Mouse (Mus musculus) spleen, embryonic (tissue): ENCODE data around the gene Sirpa.

Source experiments
- CTCF ChIA-PET: fragments of 350-600 bp; sonication (Branson Sonifier 250); formaldehyde crosslinking; loops from one replicate; lab custom pipeline; 2022; lab: Charles Lee

Sirpa gene

GRCm38 (mm10) chr2:129604032-129604431, 11.4 kb downstream of the Sirpa start:
- CTCF ChIA-PET: interaction anchor here (0.6 kb wide), 1 partner anchor 60 kb away, joined by 5 read pairs; no protein-coding TSS in a partner anchor

GRCm38 (mm10) chr2:129605816-129606215, 13.2 kb downstream of the Sirpa start:
- CTCF ChIA-PET: no interaction called here

DNA sequence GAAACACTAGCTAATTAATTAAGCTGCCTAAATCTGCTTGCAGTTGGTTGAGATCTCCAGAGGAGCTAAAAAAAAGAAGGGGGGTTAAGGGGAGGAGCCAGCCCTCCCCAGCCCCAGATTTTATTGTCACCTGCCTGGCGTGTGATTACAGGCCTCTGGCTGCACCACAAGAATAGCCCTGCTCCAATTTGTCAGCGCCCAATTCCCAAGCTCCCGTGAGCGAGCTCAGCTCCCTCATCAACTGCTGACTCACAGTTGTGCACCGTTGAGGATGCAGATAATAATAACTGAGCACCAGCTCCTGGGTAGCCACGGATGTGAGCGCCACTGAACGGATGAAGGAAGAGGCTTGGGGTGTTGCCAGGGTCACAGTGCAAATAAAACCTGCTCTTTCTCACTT, 13.6 kb downstream of the Sirpa start:
- CTCF ChIA-PET: no interaction called here

GRCm38 (mm10) chr2:129606899-129607298, 14.3 kb downstream of the Sirpa start:
- CTCF ChIA-PET: no interaction called here

GRCm38 (mm10) chr2:129613971-129614370, 21.3 kb downstream of the Sirpa start:
- CTCF ChIA-PET: no interaction called here

DNA sequence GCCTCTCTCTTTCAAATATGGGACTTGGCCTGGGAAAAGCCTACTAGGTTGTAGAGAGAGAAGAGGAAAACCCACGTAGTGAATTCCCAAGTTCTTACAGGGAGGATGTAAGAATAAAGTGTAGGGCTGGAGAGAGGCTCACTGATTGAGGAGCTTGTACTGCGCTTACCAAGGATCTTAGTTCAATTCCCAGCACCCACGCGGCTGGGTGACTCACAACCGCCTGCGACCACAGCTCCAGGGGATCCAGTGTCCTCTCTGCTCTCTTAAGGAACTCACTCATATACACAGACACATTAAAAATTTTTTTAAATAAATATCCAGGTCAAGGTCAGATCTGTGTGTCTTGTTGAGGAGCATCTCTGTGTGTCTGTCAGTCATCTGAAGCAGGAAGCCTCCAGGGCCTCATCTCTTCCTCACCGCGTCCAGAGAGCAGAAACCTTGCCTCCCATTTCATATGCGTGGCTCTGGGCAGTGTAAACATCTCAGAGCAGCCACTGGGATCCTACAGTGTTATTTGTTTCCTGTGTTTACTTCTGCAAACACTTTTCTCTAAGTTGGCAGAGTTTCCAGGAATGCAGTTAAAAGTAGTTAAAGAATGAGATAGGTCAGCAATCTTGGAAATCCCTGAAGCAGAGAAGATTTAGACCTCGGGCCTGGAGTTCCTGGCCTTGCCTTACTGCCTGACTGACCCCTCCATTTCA, 22.0 kb downstream of the Sirpa start:
- CTCF ChIA-PET: no interaction called here

GRCm38 (mm10) chr2:129620148-129620547, 27.5 kb downstream of the Sirpa start:
- CTCF ChIA-PET: no interaction called here

DNA sequence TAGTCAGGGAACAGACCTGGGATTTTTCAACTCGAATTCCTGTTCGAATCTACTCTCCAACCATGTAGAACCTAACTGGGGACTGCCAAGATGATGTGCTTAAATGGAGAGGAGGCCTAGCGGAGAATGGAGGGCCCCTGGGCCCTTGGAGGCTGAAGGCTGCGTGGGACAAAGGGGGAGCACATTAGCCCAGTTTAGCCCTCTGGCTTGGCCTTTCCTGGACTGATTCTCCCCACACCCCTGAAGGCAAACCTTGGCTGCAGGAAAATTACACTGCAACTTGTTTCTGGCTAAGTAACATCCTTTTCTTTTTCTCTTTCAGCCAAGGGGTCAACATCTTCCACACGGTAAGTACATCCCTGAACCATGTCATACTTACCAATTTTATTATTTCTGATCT, 28.2 kb downstream of the Sirpa start:
- CTCF ChIA-PET: no interaction called here

DNA sequence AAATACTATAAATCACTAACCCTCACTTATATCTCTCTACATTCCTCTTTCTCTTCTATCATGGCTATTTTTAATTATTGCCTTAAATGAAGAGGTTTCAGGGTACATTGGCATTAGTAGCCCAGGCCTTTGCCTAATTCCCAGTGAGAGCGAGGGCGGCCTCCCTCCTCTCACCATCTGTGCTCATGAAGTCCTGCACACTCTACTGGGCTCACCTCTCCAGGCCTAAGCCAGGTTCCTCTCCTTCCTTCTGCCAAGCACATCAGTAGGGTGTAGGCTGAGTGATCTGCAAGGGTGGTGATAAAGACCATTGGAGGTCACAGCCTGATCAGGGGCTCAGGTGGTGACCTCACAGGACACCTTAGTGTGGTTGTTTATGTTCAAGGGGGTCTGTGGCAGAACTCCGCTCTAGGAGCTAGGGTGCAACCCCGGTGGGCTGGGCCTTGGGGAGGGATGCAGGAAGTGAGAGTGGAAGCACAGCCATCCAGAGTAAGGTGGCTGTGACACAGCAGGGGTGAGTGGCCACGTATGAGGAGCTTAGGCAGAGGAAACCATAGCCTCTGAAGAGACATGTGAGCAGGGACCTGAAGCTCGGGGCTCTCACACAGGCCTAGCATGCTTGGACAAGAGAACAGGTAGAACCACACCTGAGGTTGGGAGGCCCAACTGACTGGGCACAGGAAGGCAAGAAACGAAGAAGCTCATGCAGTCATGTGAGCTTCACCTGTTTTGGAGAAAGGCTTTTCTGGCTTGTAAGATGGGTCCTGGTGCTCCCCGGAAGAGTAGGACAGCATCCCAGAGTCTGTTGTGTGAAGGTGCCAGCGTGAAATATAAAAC, 29.2 kb downstream of the Sirpa start:
- CTCF ChIA-PET: no interaction called here

DNA sequence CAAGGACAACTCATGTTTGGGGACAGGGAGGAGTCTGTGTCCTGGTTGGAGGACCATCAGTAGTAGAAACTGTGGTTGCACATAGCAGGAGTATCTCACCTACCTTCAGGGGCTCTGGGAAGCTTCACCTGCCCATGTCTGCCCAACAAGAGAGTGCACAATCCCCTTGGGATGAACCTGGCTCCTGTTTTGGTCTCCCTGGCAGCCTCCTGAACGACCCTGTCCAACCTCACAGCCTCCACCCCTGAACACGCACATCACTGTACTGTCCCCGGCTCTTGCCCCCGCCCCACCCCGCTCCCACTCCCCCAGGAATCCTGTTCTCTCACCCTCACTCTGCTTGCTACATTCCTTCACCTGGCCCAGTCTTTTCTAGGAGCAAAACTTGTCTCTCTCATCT, 30.3 kb downstream of the Sirpa start:
- CTCF ChIA-PET: no interaction called here

- CTCF ChIA-PET: no interaction called here
These were observed 31.1 kb downstream of the Sirpa start for GRCm38 (mm10) chr2:129623771-129624170.

- CTCF ChIA-PET: no interaction called here
These were observed 31.7 kb downstream of the Sirpa start for GRCm38 (mm10) chr2:129624246-129624918.

DNA sequence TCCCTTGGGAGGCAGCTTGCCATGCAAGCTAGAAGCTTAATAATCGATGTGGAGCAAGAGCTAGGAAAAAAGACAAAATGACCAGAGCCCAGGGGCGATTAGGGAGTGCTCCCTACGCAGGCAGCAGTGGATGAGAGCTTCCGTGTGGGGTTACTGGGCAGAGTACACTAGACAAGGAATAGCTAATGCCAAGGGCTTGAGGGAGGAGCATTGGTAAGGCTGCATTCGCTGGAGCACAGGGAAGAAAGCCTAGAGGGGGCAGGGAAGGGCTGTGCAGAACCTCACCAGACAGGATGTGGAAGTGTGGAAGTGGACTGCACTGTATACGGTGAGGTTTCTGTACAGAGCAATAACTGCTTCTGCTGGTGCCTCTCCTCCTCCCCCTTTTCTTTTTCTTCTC, 32.3 kb downstream of the Sirpa start:
- CTCF ChIA-PET: no interaction called here

DNA sequence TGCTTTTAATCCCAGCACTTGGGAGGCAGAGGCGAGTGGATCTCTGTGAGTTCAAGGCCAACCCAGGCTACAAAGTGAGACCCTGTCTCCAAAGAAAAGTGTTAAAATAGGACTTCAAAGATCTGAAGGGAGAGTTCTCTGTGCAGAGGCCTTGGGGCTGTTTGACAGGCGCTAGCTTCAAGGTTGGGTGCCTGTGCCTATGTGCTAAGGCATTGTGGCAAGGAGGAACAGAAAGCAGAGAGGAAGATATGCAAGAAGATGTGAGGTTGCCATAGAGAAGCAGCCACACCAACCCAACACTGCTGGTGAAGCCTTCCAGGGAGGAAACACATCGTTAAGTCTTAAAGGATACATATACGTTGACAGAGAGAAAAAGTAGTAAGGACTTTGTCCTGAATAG, 33.2 kb downstream of the Sirpa start:
- CTCF ChIA-PET: no interaction called here

DNA sequence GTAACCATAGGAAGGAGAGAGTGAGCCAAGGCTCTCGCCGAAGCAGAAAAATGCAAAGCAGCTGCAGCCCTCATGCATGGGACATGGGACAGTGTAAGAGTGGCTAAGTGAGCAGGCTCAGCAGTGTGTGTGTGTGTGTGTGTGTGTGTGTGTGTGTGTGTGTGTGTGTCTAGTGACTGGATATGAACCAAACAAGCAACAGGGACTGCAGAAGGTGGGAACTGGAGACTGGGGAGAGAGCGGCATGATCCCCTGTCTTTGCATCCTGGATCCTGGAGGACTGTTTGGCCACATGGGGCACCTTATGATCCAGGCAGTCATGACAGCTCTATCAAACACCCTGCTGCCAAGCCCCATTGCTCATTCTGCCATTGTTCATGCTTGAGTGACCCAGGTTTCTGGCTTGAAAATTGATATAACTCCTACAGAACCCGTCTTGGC, 34.0 kb downstream of the Sirpa start:
- CTCF ChIA-PET: no interaction called here

DNA sequence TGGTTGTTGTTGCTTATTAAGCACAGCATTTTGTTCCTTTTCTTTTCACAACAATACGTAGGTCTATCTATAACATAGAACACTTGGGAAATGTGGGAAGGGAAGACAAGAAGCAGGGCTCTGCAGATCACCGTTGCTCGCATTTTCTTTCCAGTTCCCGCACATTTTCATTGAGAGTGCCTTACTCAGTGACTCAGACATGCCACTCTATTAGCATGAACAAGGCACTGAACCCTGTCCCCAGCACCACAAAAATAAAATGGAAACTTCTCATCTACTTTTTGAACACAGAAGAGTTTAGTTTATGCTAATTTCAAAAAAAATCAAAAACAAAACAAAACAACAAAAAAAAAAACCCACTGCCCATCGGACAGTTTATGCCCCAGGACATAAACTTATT, 34.5 kb downstream of the Sirpa start:
- CTCF ChIA-PET: no interaction called here

DNA sequence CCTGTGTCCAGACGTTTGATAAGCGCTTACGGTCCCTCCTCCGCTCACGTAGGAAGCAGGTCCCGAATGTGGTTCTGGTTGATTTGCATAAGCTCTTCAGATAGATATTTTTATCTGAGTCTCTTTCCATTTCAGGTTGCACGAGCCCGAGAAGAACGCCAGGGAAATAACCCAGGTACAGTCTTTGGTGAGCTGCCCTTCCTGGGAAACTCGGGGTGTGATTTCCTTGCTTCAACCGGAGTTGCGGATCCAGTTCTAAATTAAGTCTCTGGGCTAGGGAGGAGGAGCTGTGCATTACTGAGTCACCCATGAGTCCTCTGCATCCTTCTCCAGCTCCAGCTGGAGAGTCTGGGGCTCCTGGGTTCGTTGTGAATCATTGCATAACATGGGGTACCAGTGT, 35.2 kb downstream of the Sirpa start:
- CTCF ChIA-PET: interaction anchor here (0.6 kb wide), 2 partner anchors 30 to 43 kb away, joined by 3 to 12 read pairs; no protein-coding TSS in a partner anchor

GRCm38 (mm10) chr2:129628456-129629185, 36.0 kb downstream of the Sirpa start:
- CTCF ChIA-PET: interaction anchor here (0.6 kb wide), 2 partner anchors 31 to 44 kb away, joined by 3 to 12 read pairs; no protein-coding TSS in a partner anchor

- CTCF ChIA-PET: no interaction called here
These were observed 37.3 kb downstream of the Sirpa start for GRCm38 (mm10) chr2:129629786-129630531.

DNA sequence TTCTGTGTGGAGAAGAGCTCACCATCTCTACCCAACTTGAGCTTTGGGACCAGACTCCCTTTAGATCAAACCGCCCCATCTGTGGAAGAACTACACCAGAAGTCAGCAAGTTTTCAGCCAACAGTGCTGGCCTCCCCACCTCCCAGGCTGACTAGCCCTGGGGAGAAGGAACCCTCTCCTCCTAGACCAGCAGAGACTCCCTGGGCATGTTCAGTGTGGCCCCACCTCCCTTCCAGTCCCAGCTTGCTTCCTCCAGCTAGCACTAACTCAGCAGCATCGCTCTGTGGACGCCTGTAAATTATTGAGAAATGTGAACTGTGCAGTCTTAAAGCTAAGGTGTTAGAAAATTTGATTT, 37.9 kb downstream of the Sirpa start:
- CTCF ChIA-PET: no interaction called here
